Mouse (Mus musculus): ENCODE results near the gene Appbp2.
A peak's percentile ranks its signal among the peaks of the same experiment; 100 is the strongest.

Gene Appbp2

DNA sequence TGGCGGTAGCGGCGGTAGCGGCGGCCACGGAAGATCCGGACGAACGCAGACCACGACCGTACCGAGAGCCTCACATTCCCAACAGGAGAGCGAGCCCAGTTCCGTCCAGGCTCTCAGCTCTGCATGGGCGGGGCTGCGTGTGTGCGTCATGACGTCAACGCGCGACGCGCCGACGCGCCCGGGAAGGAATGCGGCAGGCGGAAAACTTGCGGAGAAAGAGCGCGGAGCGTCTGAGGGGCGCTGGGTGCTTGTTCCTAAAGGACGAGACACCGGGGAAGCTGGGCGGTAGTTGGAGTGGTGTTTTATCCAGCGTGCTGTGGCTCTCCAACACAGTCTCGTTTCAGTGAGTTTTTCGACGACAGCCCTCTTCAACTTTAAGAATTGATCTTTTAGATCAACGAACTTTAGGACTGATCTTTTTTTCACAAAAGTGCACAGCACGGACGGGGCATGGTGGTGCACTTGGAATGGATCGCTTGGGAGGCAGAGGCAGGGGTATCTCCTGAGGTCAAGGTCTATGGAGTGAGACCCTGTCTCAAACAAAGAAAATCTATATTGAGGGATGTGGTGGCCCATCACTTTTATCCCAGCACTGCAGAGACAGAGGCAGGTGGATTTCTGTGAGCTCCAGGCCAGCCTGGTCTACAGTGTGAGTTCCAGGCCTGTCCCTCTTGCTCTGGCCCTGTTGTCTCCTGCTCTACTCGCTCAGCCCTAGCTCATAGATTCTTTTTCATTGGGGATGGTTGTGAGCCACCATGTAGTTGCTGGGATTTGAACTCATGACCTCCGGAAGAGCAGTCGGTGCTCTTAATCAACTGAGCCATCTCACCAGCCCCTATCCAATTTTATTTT lies at the start of gene Appbp2:
Gene Appbp2, minus strand, starts transcription at position 141 of the 852 bp plus-strand sequence.
- DNase-seq (ENCODE audit: low spot score in 2 of 2), result peak; percentile 90 to 94

DNA sequence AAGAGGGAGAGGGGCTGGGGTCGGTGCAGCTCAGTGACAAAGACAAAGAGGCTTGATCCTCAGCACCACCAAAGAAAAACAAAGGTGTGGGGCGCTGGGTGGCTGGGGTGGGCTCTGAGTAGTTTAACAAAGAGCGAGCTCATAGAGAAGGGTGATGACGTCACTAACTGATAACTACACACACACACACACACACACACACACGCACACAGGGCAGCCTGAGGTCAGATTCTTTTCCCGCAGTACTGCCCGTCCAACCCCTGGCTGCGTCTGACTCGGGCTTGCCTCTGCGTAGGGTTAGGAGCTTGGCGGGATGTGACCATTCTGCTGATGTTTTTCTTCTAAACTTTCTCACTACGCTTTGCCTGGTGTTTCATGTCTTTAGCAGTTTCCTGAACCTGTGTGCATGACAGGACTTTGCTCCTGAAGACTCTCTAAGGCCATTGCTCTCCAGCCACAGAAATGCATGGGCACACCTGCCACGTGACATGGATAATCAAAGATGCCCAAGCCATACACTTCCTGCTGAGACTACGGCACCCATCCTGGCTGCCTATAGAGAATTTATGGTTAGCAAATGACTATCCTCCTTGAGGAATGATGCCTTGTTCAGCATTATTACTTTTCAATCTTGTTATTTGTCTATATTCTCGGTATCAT lies 46.4 kb upstream of the Appbp2 start:
- no peak for DNase-seq (ENCODE audit: low spot score in 2 of 2)

DNA sequence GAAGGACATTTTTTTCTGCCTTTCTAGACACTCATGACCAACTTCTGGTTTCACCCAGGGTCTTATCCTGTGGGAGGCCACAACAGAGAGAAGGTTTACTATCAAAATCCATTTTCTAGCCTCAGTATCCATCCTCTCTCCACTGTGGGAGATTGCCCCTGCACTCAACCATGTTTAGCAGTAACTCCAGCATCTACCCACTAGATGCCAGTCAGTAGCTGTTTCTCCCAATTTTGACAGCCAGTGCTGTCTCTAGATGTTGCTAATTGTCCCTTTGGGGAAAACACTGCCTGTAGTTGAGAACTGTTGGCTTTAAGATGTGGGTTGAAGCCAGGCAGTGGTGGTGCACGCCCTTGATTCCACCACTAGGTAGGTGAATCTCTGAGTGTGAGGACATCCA lies 43.2 kb upstream of the Appbp2 start:
- DNase-seq (ENCODE audit: low spot score in 2 of 2), result no peak

DNA sequence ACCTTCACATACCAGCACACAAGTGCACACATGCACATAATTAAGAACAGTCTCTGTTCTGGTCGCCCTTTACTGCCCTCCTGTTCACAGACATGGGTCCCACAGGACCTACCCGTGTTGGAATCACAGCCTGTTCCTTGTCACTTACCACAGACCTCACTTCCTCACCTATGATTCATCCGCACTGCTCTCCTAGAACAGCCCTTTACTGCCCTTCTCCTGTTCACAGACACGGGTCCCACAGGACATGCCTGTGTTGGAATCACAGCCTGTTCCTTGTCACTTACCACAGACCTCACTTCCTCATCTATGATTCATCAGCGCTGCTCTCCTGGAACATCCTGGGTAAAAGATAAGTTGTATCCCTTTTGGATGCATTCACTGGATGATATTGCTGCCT lies 42.7 kb upstream of the Appbp2 start:
- DNase-seq (ENCODE audit: low spot score in 2 of 2), result no peak

DNA sequence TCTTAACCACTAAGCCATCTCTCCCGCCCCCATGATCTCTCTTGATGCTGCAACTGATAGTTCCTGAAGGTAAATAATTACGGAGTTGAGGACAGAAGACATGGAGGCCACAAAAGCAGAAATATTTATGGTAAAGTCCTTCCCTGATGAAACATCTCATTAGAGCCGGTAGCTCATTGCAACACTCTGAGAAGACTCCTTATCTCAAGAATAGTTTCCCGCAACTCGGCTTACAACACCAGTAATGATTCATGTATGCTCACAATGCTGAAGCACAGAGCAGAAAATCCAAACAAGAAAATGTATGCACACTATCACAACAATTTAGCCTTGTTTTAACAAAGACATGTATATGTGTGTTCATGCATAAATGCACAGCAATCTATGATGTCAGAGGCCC lies 40.2 kb upstream of the Appbp2 start:
- DNase-seq (ENCODE audit: low spot score in 2 of 2), result no peak

DNA sequence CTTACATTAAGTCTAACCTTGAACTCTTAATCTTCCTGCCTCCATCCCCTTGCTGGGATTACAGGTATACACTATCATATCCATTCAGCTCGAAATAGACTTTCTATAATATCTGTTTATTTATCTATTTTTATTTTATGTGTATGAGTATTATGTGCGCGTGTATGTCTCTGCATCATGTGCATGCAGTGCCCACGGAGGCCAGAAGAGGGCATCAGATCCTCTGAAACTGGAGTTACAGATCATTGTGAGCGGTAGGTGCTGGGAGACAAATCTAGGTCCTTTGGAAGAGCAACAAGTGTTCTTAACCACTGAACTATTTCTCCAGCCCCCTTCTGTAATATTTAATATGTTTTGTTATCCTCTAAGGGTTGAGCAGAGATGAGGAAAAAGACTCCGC lies 38.4 kb upstream of the Appbp2 start:
- DNase-seq (ENCODE audit: low spot score in 2 of 2), result peak; percentile 37 to 72

DNA sequence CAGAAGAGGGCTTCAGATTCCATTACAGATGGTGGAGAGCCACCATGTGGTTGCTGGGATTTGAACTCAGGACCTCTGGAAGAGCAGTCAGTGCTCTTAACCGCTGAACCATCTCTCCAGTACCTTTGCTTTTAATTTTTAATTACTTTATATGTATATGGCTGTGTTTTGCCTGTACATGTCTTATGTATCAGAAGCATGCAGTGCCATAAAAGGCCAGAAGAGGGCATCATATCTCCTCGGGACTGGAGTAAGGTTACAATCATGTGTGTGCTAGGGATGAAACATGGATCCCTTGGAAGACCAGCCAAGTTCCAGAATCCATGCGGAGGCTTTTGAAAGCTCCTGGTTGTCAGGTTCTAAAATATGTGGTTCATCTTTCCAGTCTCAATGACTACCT lies 35.7 kb upstream of the Appbp2 start:
- peak; percentile 72 to 86 for DNase-seq (ENCODE audit: low spot score in 2 of 2)

DNA sequence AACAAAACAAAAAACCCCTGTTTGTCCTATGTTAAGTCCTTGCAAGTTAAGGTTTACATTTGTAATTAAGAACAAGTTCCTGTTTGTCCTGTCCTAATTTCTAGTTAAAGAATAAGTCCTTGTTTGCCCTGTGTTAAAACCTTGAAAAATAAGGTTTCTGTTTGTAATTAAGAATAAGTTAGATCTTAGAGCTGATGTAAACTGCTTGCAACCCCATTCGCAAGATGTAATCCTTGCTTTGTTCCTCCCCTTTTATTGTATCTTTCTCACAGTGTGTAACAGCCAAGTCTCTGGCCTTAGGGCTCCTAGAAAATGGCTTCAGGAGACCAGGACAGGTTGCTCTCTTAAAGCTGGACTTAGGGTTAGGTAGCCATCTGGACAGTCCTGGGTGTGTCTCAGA lies 32.5 kb upstream of the Appbp2 start:
- no peak for DNase-seq (ENCODE audit: low spot score in 2 of 2)

DNA sequence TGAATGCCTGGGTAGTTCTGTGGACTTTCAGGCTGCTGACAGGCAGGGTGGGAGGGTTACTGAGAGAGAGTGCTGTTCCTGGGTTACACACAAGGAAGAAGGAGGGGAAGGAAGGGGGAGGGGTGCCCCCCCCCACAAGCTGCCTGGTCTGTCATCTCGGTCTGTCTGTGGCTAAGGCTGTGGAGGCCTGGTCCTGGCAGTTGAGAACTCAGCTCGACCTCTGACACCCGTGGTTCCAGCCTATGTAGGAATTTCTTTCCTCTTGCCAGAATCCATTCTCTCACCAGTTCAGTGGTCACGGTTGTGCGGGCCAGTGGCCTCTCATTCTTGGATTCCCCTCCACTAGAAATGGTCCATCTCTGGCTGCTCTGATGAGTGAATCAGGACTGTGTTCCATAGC lies 29.7 kb upstream of the Appbp2 start:
- no peak for DNase-seq (ENCODE audit: low spot score in 2 of 2)

DNA sequence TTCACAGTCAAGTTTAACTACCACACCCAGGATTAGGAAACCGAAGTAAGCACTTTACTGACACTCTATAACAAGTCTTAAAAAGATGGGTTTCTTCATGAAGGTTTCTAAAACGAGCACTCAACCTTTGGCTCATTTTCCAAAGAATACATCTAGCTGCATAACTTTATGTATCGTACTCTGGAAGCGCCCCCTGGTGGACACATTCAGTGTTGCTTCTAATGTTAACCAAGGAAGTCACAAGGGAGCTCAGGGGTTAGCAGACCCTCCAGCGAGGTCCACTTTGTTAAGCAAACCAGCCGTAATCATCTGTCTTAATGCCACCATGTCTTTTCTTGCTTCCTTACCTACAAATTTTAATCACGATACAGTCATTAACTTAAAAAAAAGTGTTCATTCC lies 26.3 kb upstream of the Appbp2 start:
- peak; percentile 76 to 93 for DNase-seq (ENCODE audit: low spot score in 2 of 2)

DNA sequence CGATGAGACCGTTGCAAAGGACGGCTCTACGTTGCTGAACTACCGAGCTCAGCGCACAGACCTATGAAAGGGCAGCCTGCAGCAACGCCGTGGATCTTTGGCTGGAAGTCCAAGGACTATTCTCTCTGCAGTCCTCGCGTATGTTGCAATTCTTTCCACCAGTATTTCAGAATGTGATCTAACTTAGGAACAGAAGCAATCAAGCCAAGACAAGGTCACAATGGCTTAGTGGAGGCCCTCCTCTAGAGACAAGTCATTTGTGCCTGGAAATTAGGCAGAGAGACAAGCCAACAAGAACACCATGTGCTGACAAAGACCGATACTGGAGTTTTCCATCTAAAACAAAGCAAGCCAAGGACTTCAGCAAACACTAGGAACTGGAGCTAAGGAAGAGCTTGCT lies 24.0 kb upstream of the Appbp2 start:
- no peak for DNase-seq (ENCODE audit: low spot score in 2 of 2)

DNA sequence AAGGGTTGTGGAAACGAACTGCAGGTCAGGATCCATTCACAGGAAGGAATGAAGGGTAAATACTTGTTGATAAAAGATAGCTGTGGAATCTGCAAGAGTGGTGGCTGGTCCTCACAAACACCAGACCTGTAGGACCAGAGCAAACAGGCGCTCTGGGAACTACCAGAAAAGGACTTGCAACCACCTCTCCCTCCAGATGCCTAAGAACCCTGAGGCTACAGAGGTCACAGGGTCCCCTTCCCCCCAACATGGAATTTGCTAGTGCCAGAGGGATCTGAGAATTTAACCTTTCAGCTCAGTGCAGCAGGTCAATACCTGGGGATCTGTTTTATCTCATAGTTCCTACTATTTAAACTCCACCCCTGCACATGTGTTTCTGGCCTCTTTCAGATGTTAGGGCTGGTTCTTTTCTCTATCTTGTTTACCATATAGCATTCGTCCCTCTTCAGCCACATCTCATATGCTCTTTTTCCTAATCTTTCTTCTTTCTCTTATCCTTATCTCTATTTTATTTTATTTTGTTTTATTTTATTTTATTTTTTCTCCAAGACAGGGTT lies 20.6 kb upstream of the Appbp2 start:
- no peak for DNase-seq (ENCODE audit: low spot score in 2 of 2)

DNA sequence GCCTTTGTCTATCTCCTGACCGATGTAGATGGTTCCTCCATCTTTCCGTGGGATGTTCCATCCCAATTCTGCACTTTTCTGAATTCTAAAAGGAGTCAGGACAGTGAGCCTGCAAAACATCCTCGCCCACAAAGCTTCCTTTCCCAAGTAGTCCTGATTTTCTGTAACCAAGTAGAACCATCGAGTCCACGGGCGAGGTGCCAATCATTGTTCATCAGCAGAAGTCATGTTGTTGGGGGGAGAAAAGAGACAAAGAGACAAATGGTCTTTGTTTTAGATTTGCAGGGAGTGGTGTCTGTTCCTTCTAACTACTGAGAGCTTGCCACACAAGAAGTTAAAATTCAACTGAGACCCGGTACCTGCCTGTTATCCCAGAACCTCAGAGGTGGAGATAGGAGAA lies 18.7 kb upstream of the Appbp2 start:
- no peak for DNase-seq (ENCODE audit: low spot score in 2 of 2)

DNA sequence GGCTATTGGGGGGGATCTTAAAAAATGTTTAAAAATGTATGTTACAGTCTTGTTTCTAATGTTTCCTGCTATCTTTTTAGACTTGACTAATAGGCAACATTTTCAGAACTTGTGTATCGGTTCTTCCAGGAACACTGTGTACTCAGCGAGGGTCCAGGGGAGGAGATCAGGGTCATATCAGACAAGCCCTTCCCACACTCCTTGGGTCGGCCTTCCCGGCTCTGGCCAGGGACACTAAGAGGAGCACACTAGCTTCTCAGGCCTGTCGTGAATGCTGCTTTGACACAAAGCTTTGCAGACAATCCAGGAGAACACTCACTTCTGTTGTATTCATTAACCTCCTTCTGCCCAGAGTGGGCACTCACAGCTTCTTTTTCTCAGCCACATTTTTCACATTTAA lies 18.1 kb upstream of the Appbp2 start:
- DNase-seq (ENCODE audit: low spot score in 2 of 2), result no peak

DNA sequence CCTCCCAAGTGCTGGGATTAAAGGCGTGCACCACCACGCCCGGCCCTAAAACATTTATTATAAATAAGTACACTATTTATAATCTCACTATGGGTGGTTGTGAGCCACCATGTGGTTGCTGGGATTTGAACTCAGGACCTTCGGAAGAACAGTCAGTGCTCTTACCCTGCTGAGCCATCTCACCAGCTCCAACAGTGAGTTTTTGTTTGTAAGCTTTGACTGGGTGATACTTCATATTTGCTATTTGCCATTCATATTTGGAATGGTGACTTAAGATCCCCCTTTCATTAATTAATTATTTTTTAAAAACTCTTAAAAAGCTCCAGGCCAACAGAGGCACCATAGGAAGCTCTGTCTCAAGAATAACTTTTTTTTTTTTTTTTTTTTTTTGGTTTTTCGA lies 17.0 kb upstream of the Appbp2 start:
- DNase-seq (ENCODE audit: low spot score in 2 of 2), result no peak

DNA sequence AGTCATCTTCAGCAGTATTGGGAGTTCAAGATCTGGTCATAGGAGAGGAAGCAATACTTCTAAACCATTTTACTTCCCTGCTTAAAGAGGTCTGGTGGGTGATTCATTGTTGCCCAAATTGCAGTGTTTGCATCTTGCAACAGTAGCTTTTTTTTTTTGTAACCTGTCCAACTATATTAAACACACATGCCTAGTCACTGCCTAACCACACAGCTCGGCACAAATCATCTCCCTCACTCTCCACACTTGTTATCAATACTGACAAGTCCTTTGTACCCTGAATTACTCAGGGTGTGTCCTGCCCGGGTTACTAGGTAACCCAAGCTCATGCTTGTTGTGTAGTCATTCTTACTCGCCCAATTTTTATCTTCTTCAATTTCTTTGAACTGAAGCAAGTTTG lies 15.5 kb upstream of the Appbp2 start:
- DNase-seq (ENCODE audit: low spot score in 2 of 2), result no peak

DNA sequence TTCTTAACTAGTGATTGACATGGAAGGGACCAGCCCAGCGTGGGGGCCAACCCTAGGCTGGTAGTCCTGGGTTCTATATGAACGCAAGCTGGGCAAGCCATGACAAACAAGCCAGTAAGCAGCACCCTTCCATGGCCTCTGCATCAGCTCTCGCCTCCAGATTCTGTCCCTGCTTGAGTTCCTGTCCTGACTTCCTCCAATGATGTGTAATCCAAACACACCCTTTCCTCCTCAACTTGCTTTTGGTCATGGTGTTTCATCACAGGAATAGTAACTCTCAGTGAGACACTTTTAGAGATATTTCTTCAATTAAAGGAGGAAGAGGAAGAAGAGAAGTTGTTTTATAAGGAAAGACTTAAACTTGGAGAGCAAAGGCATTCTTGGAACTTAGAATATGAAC lies 14.4 kb upstream of the Appbp2 start:
- DNase-seq (ENCODE audit: low spot score in 2 of 2), result no peak

DNA sequence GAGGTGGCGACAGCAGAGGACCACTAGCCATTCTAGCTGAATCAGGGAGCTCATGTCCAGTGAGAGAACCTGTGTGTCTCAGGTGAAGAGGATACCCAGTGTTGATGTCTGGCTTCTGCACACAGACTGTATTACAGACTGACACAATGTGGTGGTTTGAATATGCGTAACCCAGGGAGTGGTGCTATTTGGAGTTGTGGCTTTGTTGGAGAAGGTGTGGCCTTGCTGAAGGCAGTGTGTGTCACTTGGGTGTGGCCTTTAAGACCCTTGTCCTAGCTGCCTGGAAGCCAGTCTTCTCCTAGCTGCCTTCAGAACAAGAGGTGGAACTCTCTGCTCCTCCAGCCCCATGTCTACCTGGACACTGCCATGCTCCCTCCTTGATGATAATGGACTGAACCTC lies 13.2 kb upstream of the Appbp2 start:
- no peak for DNase-seq (ENCODE audit: low spot score in 2 of 2)

DNA sequence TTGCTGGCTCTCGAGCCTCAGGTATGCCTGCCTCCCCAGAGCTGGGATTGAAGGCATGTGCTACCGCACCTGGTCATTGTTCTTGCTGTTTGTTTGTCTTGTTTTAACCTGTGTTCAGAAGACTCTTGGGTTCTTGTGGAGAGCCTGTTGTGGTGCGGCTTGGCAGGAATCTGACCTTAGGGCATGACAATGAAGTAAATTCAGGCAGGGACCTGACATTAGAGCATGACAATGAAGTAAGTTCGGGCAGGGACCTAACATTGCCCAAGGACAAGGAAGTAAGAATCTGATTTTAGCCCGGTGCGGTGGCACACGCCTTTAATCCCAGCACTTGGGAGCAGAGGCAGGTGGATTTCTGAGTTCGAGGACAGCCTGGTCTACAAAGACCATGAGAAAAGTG lies 6.3 kb upstream of the Appbp2 start:
- no peak for DNase-seq (ENCODE audit: low spot score in 2 of 2)

DNA sequence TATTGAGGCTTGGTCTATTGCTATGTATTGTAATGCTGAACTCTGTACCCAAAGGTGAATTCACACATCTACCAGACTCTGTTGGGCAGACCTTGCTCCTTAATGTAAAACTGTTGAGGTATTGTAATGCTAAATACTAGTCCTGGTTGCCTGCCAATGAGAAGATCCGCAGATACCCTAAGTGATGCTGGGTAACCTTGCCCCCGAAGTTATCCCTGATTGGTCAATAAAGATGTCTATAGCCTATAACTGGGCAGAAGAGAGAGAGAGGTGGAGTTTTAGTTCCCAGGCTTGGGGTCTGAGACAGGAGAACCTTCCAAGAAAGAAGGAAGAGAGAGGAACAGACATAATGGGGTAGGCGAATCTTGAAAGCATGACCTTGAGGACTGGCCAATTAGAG lies 5.3 kb upstream of the Appbp2 start:
- DNase-seq (ENCODE audit: low spot score in 2 of 2), result no peak

DNA sequence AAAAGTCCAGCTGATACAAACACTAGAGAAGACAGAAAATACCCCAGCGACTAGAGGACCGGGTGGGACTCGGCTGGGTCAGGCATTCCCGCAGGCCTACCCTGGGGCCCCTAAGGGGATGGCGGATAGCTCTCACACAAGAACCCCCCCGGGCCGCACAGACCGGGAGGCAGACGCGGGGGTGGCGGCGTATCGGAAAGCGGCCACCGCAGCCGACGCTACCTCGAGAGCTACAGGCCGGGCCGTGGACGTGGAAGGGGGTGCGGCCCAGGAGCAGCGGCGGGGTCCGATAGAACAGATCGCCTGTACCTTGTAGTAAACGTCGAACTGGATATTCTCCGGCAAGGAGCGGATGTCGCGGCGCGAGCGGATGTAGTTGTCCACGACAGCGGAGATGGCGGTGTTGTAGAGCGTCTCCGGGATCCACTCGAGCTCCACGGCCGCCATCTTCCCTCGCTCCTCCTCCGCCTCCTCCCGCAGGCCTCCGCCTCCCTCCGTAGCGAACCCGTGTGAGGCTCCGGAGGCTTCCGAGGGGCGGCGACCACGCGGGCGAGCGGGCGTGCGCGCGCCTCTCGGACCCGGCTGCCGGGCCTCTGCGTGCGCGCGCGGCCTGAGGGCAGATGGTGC lies 454 bp downstream of the Appbp2 start:
- peak; percentile 84 to 91 for DNase-seq (ENCODE audit: low spot score in 2 of 2)

DNA sequence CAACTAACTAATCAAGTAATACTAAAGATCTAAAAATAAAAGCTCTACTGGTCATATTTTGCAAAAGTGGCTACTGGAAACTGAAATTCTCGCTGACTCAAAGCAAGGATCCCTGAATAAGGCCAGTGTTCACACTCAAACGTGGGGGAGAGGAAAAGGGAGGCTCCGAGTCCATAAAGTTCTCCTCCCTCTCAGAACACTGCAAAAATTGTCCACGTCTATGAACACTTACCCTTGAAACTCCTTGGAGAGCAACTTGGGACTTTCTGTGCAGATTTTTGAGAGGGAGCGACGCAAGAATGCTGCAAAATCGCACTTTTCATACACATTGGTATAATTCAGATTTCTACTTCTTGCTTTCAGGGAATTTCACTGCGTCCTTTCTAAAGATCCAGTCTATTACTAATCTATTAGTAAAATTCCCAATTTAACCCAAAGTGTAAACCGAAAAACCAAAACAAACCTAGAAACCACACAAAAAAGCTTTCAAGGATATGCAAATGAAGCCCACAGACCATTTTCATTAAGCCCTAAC lies 1.2 kb downstream of the Appbp2 start:
- no peak for DNase-seq (ENCODE audit: low spot score in 2 of 2)

Data from spleen, postnatal 4 days (tissue).